Mouse (Mus musculus): ENCODE results near the gene Prkch. TPM values are rescaled to one million over a fixed set of nuclear protein-coding genes. Genes with fewer than 3 reads are reported as not detected.

The Prkch gene
- polyA plus RNA-seq, 1 experiment from 2014 or later: 4.0 TPM

DNA sequence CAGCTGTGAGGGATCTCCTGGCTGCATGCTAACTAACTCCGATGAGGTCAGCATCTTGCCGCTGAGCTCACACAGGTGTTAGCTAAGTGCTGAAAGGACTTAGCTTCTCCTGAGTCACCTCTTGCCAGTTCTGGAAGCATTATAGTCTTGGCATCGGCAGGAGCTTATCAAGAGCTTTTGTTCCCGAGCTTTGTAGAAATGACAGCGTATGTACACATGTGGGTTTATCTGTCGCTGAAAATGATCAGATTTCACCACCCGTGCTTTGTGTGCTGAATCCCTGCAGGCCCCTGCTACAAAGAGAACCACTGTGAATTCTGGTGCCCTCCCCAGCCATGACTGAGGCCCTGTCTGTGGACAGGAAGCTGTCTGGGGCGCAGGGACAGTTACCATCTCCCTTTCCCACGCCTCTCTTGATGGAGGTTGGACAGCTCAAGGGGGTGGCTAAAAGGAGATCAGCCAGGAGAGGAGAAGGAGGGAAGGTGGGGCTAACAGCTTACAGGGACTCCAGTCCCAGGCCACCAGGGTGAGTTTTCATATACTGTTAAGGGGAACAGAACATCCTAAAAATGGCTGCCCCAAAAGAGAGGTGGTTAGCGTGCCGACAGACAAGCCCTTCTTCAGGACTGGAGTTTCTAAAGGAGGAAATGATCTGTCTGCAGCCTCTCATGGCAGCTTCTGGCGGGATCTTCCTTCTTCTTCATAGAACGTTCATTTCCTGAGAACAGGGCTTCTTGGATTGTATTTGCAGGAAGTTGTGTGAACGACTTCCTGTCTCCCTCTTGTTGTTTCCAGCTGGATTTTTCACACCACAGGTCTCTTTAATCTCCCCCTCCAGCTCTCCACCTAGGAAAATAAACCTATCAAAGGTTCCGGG lies 180.3 kb downstream of the Prkch start:
- DNase-seq (ENCODE audit: low spot score): no peak
- Histone ChIP-seq H3K36me3 (no peaks in the 10 kb centered on the region), H3K27me3 (ENCODE audit: low read depth, poor library complexity, severe bottlenecking) (peaks cover 3% of the 10 kb centered on the region; the same call in 1 of the 2 replicates), H3K4me1 (peaks cover 9% of the 10 kb centered on the region), H3K9me3 (replicated peaks) (no peaks in the 10 kb centered on the region), H3K4me3 (no peak overlapping the region), H3K27ac (replicated peaks) (no peak overlapping the region)
- WGBS: 78% methylated on average over 15 of the region's 15 CpGs

DNA sequence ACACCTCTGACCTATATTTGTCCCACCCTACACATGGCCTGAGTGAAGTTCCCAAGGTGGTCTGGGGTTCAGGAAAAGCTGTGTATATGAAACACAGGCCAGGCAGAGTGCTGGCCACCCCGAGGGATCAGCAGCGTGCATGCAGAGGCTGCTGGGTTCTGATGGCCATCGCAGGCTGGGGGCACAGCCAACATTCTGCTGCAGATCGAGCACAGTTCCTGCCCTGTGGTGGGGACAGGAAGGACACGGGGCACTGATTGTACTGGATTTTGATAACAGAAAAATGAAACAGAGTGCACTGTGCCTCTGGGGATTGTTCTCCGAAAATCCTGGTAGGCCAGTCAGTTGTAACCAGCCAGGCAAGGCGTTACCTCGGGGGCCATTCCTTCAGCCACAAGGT lies 181.6 kb downstream of the Prkch start:
- H3K27me3 ChIP-seq (ENCODE audit: low read depth, poor library complexity, severe bottlenecking): peaks cover 3% of the 10 kb centered on the region; the same call in 1 of the 2 replicates
- H3K9me3 ChIP-seq (replicated peaks): no peaks in the 10 kb centered on the region
- peaks cover 9% of the 10 kb centered on the region for H3K4me1 ChIP-seq
- no peak overlapping the region for H3K4me3 ChIP-seq
- no peaks in the 10 kb centered on the region for H3K36me3 ChIP-seq
- no peak for DNase-seq (ENCODE audit: low spot score)
- WGBS: 88% methylated on average over 8 of the region's 8 CpGs
- no peak overlapping the region for H3K27ac ChIP-seq (replicated peaks)

DNA sequence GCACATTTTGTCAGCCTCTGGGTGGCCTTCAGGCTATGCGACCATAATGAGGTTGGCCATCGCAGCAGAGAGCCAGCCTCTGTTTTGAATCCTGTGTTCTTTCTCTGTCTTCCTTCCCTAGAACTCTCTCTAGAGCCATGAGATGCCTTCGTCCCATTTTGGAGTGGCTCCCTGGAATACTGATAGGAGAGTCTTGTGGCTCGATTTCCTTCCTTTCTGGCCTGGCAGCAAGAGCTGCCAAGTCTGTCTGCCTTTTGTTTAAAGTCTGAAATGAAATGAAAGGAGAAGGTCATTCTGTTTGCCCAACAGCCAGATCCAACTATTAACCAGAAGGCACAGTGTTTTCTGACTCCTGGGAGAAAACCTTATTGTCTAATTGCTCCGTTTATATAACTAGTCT lies 184.2 kb downstream of the Prkch start:
- WGBS: 84% methylated on average over 5 of the region's 5 CpGs

DNA sequence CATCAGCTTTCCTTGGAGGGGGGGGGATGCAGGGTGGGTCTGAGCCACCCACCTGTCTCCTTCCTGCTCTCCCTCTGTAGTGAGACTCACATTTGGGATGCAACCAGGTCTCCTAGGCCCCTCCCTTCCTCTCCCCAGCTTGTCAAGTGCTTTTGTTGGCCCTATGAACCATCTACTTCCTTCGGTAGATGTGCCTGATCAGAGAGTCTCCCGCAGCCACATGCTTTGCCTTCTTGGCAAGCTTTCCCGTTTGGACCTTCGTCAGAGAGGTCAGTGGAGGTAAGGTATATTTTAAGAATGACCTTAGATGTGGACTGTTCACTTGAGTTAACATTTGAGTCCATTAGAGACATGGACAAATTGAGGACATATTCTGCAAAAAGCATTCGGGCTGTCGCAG lies 184.9 kb downstream of the Prkch start:
- 91% methylated on average over 6 of the region's 6 CpGs for WGBS
- no peak for DNase-seq (ENCODE audit: low spot score)
- Histone ChIP-seq H3K27me3 (ENCODE audit: low read depth, poor library complexity, severe bottlenecking) (peaks cover 3% of the 10 kb centered on the region; the same call in 1 of the 2 replicates), H3K4me1 (peaks cover 4% of the 10 kb centered on the region), H3K9me3 (replicated peaks) (no peaks in the 10 kb centered on the region), H3K36me3 (no peaks in the 10 kb centered on the region), H3K4me3 (no peak overlapping the region), H3K27ac (replicated peaks) (no peak overlapping the region)

More for the DNA sequence above, 184.2 kb downstream of the Prkch start:
- Histone ChIP-seq H3K36me3 (no peaks in the 10 kb centered on the region), H3K9me3 (replicated peaks) (no peaks in the 10 kb centered on the region), H3K4me3 (no peak overlapping the region), H3K27me3 (ENCODE audit: low read depth, poor library complexity, severe bottlenecking) (peaks cover 3% of the 10 kb centered on the region; the same call in 1 of the 2 replicates), H3K4me1 (peaks cover 6% of the 10 kb centered on the region), H3K27ac (replicated peaks) (no peak overlapping the region)
- no peak for DNase-seq (ENCODE audit: low spot score)

DNA sequence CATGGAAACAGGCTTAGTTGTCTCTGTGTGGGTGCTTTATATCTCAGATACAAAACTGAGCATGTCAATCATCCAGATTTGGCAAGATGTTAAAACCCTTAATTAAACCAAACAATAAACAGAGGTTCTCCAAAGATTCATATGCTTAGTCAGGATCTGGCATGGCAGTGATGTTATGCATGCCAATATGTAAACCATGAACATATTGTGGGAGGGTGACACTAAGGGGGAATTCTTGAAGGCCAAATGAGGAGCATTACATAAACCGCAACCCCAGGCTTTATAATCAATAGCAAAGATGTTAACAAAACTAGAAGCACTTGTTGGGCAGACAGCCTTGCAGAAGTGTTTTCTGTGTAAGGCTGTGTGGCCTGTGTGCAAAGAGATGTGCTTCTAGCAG lies 186.2 kb downstream of the Prkch start:
- Histone ChIP-seq H3K36me3 (no peaks in the 10 kb centered on the region), H3K27me3 (ENCODE audit: low read depth, poor library complexity, severe bottlenecking) (peaks cover 3% of the 10 kb centered on the region; the same call in 1 of the 2 replicates), H3K9me3 (replicated peaks) (no peaks in the 10 kb centered on the region), H3K27ac (replicated peaks) (no peak overlapping the region), H3K4me1 (no peaks in the 10 kb centered on the region), H3K4me3 (no peak overlapping the region)
- WGBS: 92% methylated on average over 1 of the region's 1 CpGs
- no peak for DNase-seq (ENCODE audit: low spot score)

DNA sequence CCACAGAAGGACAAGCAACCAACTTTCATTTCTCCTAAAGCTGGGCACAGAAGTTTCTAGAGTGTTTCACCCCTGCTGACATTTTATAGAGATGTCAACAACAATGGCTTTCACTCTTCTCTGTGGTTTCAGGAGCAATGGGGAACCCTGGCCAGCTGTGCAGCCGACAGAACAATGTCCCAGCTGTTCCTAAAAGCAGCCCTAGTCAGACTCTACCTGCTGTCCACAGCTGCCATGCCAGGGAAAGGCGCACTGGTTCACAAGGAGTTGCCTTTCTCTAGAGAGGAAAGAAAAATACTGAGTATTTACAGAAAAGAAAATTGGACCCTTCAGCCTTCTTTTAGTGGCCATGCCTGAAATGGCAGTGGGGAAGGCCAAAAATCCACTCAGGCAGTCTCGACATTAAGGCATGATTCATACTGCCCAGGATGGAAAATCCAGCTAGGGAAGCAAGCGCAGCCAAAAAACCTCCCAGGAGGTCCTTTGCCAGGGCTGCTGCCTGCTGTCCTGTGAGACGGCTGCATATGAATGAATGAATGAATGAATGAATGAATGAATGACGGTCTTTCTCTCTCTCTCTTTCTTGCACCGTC lies 190.3 kb downstream of the Prkch start:
- 83% methylated on average over 7 of the region's 7 CpGs for WGBS
- Histone ChIP-seq H3K27me3 (ENCODE audit: low read depth, poor library complexity, severe bottlenecking) (no peaks in the 10 kb centered on the region), H3K4me3 (no peak overlapping the region), H3K4me1 (no peaks in the 10 kb centered on the region), H3K9me3 (replicated peaks) (no peaks in the 10 kb centered on the region), H3K27ac (replicated peaks) (no peak overlapping the region), H3K36me3 (no peaks in the 10 kb centered on the region)
- no peak for DNase-seq (ENCODE audit: low spot score)

DNA sequence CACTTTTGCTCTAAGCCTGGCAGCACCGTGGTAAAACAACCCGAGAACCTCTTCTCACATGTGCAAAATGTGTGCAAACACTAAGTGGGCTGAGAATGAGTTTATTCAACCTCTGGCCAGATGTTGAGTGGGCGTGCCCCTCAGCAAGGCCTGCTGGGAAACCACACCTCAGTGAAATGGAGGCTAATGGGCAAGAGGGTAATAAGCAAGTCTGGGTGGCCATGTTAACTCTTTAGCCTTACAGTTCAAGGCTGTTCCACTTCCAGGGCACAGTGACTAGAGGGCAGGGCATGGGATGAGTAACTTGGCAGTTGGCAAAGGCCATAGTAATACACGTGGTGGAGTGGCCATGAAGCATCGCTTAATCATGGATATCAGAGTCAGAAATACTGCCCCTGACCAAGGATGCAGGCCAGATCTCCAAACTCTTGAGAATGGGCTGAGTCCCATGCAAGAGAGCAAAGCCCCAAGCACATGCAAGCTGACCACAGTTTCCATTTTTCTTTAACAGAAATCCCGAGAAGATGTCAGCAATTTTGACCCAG lies 191.9 kb downstream of the Prkch start:
- Histone ChIP-seq H3K27me3 (ENCODE audit: low read depth, poor library complexity, severe bottlenecking) (no peaks in the 10 kb centered on the region), H3K4me3 (no peak overlapping the region), H3K36me3 (no peaks in the 10 kb centered on the region), H3K4me1 (no peaks in the 10 kb centered on the region), H3K9me3 (replicated peaks) (no peaks in the 10 kb centered on the region), H3K27ac (replicated peaks) (no peak overlapping the region)
- 88% methylated on average over 6 of the region's 6 CpGs for WGBS
- no peak for DNase-seq (ENCODE audit: low spot score)

DNA sequence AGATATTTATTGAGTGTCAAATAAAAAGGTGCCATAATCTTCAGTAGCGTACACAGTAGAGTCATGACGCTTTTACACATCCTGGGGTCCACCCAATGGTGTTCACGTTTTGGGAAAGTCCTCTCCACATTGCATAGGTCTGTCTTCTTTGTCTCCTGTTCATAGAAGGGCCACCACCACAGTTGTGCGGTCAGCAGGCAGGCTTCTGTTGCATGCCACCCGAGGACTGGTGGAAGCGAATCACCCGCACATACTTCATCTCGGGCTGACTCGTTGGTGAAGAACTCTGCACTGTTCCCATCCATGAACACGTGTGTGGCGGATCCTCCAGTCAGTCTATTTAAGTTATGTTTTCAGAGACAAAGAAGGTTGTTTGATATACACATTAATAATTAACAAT lies 193.1 kb downstream of the Prkch start:
- H3K36me3 ChIP-seq: no peaks in the 10 kb centered on the region
- H3K4me3 ChIP-seq: no peak overlapping the region
- H3K4me1 ChIP-seq: no peaks in the 10 kb centered on the region
- no peaks in the 10 kb centered on the region for H3K27me3 ChIP-seq (ENCODE audit: low read depth, poor library complexity, severe bottlenecking)
- H3K27ac ChIP-seq (replicated peaks): no peak overlapping the region
- no peak for DNase-seq (ENCODE audit: low spot score)
- no peaks in the 10 kb centered on the region for H3K9me3 ChIP-seq (replicated peaks)
- 92% methylated on average over 11 of the region's 11 CpGs for WGBS

DNA sequence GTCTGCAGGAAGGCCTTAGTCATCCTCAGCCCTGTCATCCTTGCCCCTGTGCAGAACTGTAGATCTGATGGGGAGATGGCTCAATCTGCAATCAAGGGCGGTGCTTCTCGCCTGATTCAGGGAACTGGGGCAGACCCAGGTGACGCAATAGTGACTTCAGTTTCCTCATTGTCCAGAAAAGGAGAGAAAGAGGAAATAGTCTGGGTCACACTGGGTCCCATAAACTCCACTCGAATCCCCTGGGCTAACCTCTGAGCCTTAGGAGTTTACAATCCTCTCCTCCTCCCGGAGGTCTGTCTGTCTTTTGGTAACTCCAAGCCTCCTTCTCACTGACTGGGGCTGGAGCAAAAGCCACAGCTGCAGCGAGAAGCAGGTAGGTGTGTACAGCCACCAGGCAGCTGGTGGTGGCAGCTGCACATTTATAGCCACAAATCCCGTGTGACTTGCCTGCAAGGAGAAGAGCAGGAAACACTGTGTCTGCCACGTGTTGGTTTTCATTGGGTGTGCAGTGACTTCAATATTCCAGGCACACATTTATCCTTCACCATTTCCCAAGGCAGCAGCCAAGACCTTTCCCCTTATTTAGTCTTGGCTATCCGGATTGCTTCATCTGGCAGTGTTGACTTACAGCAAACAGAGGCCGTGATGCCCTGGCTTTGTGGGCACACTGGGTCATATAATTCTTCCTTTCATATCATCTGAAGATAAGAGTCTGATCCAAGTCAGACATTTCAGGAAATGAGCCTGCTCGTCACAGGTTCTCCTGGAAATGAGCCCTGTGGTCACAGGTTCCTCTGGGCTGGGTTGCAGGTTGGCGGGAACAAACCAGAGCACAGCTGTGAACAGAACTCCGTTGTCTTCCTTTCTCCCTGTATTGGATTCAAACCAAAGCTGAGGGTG lies 195.0 kb downstream of the Prkch start:
- H3K4me3 ChIP-seq: no peak overlapping the region
- 82% methylated on average over 13 of the region's 13 CpGs for WGBS
- H3K27me3 ChIP-seq (ENCODE audit: low read depth, poor library complexity, severe bottlenecking): no peaks in the 10 kb centered on the region
- H3K36me3 ChIP-seq: no peaks in the 10 kb centered on the region
- DNase-seq (ENCODE audit: low spot score): no peak
- H3K27ac ChIP-seq (replicated peaks): no peak overlapping the region
- H3K9me3 ChIP-seq (replicated peaks): no peaks in the 10 kb centered on the region
- no peaks in the 10 kb centered on the region for H3K4me1 ChIP-seq

DNA sequence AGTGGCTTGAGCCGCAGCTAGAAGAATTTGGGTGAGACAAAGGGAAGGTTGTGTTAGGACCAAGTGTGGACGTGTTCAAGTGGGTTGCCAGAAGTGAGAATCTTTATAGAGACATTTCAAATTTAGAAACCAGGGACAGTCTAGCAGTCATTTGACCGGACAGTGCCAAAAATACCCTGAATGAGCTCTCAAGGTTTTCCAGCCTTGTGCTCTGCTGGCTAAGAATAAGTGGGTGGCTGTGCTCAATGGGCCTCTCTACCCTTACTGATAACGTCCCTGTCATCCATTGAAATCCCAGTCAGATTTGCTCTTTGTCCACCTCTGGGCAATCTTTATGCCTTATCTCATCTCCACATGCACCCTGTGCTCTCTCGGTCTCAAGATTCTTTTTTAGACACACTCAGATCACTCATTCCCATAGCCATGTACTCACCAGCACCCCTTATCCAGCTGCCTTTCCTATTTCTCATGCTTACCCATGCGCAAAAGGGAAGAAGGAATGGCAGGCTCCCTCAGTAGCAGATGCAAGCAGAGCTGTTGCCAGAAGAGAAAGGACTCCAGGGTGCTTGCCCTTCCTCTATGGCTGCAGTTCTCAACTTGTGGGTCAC lies 196.9 kb downstream of the Prkch start:
- H3K4me1 ChIP-seq: no peaks in the 10 kb centered on the region
- H3K27me3 ChIP-seq (ENCODE audit: low read depth, poor library complexity, severe bottlenecking): no peaks in the 10 kb centered on the region
- H3K9me3 ChIP-seq (replicated peaks): no peaks in the 10 kb centered on the region
- H3K27ac ChIP-seq (replicated peaks): no peak overlapping the region
- no peak overlapping the region for H3K4me3 ChIP-seq
- 90% methylated on average over 6 of the region's 6 CpGs for WGBS
- DNase-seq (ENCODE audit: low spot score): no peak
- no peaks in the 10 kb centered on the region for H3K36me3 ChIP-seq

DNA sequence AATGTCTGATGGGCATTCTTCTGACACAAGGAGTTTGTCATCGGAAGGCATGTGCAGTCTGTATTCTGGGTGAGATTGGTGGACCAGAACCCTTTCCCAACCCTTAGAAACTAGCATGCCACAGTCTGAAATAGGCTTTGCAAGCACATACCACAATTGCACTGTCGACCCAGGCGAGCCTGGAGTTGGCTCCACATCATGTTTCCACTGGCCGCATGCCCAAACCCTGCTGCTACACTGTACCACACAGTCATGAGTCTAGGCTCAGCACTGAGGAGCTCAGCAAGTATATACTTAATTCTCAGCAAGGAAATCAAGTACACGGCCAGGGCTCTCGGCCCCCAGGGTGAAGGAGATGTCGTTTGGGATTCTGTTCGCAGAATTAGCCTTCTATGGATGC lies 202.3 kb downstream of the Prkch start:
- WGBS: 91% methylated on average over 8 of the region's 8 CpGs
- H3K36me3 ChIP-seq: no peaks in the 10 kb centered on the region
- H3K4me1 ChIP-seq: no peaks in the 10 kb centered on the region
- H3K9me3 ChIP-seq (replicated peaks): no peaks in the 10 kb centered on the region
- no peak for DNase-seq (ENCODE audit: low spot score)
- H3K27ac ChIP-seq (replicated peaks): no peak overlapping the region
- no peak overlapping the region for H3K4me3 ChIP-seq
- no peaks in the 10 kb centered on the region for H3K27me3 ChIP-seq (ENCODE audit: low read depth, poor library complexity, severe bottlenecking)

DNA sequence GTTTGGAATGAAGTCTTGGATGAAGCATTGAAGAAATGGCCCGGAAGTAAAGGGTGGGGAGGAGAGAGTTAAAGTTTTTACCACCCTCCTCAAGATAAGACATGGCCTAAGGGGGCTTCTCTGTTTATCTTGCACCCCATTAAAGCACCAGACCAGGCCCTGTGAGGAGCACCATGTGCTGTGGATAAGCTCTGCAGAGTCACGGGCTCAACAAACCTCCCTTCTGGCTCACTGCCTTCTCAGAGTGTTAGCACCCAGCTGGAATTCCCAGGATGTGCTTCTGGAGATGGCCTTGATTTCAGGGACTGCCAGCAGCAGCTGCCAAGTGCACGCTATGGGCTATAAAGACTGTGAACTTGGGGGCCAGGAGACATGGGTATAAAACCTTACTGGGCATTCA lies 204.3 kb downstream of the Prkch start:
- 78% methylated on average over 3 of the region's 3 CpGs for WGBS
- Histone ChIP-seq H3K4me1 (peaks cover 7% of the 10 kb centered on the region), H3K4me3 (no peak overlapping the region), H3K27me3 (ENCODE audit: low read depth, poor library complexity, severe bottlenecking) (peaks cover 7% of the 10 kb centered on the region; the same call in 1 of the 2 replicates), H3K36me3 (no peaks in the 10 kb centered on the region), H3K27ac (replicated peaks) (no peak overlapping the region), H3K9me3 (replicated peaks) (no peaks in the 10 kb centered on the region)
- no peak for DNase-seq (ENCODE audit: low spot score)

All from midbrain, embryonic 10.5 days (tissue).